Mouse (Mus musculus): ENCODE results near the gene Syce1. TPM values are rescaled to one million over a fixed set of nuclear protein-coding genes. Genes with fewer than 3 reads are reported as not detected.

The Syce1 gene
- total and polyA plus RNA-seq, 3 experiments: not detected

DNA sequence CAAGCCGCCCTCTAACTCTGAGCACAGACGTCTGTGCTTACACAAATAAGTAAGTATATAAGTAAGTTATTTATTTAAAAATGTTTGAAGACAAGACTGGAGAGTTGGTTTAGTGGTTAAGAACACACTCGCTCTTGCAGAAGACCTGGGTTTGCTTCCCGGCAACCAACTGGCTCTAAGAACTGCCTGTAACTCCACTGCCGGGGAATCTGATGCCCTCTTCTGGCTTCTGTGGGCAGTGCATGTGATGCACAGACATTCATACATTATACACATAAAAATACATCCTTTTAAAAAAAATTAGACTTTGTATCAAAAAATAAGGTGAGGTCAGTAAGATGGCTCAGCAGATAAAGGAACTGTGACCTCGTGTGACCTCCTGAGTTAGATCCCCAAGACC is 22.8 kb upstream of the Syce1 start:
- peak; percentile 64 for DNase-seq (ENCODE audit: low read depth, low spot score)
- no peak for TF ChIP-seq SIN3A (IDR thresholded peaks at IDR 0.05; ENCODE audit: low read length)
- no peak for TF ChIP-seq TCF12 (IDR thresholded peaks at IDR 0.05; ENCODE audit: low read depth, low read length)
- TF ChIP-seq CTCF (IDR thresholded peaks at IDR 0.05 in 2 of 3, conservative IDR thresholded peaks at IDR 0.05 in 1 of 3; ENCODE audit: control insufficient read depth in 1 of 3, insufficient read depth in 1 of 3, low read depth in 2 of 3, low read length in 3 of 3, poor library complexity in 1 of 3, severe bottlenecking in 1 of 3): peak; percentile 66 to 70 (median 67)
- TF ChIP-seq RAD21 (IDR thresholded peaks at IDR 0.05; ENCODE audit: low read depth, low read length): peak; percentile 53
- no peak for TF ChIP-seq USF1 (IDR thresholded peaks at IDR 0.05; ENCODE audit: low read depth, low read length)
- no peak for TF ChIP-seq JUND (IDR thresholded peaks at IDR 0.05; ENCODE audit: low read depth, low read length)
- TF ChIP-seq ZC3H11A (IDR thresholded peaks at IDR 0.05; ENCODE audit: low read depth, low read length): peak; percentile 44
- TF ChIP-seq MYB (IDR thresholded peaks at IDR 0.05; ENCODE audit: low read depth, low read length): no peak
- no peak for TF ChIP-seq HCFC1 (IDR thresholded peaks at IDR 0.05; ENCODE audit: low read depth, low read length)
- no peak for TF ChIP-seq NELFE (IDR thresholded peaks at IDR 0.05; ENCODE audit: low read depth, low read length)
- TF ChIP-seq SMC3 (IDR thresholded peaks at IDR 0.05; ENCODE audit: low read depth, low read length): peak; percentile 77
- TF ChIP-seq ZMIZ1 (IDR thresholded peaks at IDR 0.05; ENCODE audit: low read depth, low read length): no peak
- TF ChIP-seq MXI1 (IDR thresholded peaks at IDR 0.05; ENCODE audit: low read depth, low read length): no peak
- no peaks in the 10 kb centered on the region for H3K79me2 ChIP-seq (ENCODE audit: control insufficient read depth, insufficient read depth, low read length, poor library complexity)
- no peaks in the 10 kb centered on the region for H3K9me3 ChIP-seq (replicated peaks; ENCODE audit: insufficient read depth, low read length)
- H3K4me1 ChIP-seq (ENCODE audit: control insufficient read depth in 1 of 2, insufficient read depth in 2 of 2, low read length in 2 of 2): no peaks in the 10 kb centered on the region
- H3K27me3 ChIP-seq (ENCODE audit: control insufficient read depth in 1 of 2, insufficient read depth in 2 of 2, low read length in 2 of 2): peaks cover 0 to 8% of the 10 kb centered on the region in 2 experiments; a peak in 3 of 4 replicates
- H3K36me3 ChIP-seq (ENCODE audit: control insufficient read depth in 1 of 2, insufficient read depth in 2 of 2, low read length in 2 of 2): no peaks in the 10 kb centered on the region
- H3K4me3 ChIP-seq (ENCODE audit: control insufficient read depth in 1 of 2, insufficient read depth in 1 of 2, low read depth in 2 of 2, low read length in 2 of 2): no peak overlapping the region
- H3K9ac ChIP-seq (ENCODE audit: control insufficient read depth, low read depth, low read length, poor library complexity, severe bottlenecking): no peak overlapping the region
- H3K27ac ChIP-seq (ENCODE audit: control insufficient read depth, low read depth, low read length): no peak overlapping the region

DNA sequence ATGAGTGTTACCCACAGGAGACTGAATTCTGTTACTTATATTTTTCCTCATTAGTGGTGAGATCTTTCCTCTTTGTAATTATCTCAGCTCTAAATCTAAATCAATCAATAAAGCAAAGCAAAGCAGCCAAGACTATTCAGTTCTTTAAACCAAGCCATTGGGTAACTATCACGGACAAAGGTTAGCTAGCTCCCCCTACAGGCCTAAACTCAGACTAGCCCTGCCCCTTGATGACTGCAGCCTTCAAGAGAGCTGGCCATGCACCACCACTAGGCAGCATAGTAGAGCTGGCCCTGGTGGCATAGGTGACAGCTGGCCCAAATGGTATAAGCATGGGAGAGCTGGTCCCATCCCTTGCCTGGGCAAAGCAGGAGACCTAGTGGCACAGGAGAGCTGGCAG is 18.1 kb upstream of the Syce1 start:
- peak; percentile 44 for TF ChIP-seq ZC3H11A (IDR thresholded peaks at IDR 0.05; ENCODE audit: low read depth, low read length)
- peak; percentile 70 to 90 (median 75) for TF ChIP-seq CTCF (IDR thresholded peaks at IDR 0.05 in 2 of 3, conservative IDR thresholded peaks at IDR 0.05 in 1 of 3; ENCODE audit: control insufficient read depth in 1 of 3, insufficient read depth in 1 of 3, low read depth in 2 of 3, low read length in 3 of 3, poor library complexity in 1 of 3, severe bottlenecking in 1 of 3)
- peak; percentile 73 for TF ChIP-seq SMC3 (IDR thresholded peaks at IDR 0.05; ENCODE audit: low read depth, low read length)
- no peak for TF ChIP-seq GATA1 (IDR thresholded peaks at IDR 0.05; ENCODE audit: low read depth, low read length)
- no peak for TF ChIP-seq ZMIZ1 (IDR thresholded peaks at IDR 0.05; ENCODE audit: low read depth, low read length)
- TF ChIP-seq MAX (IDR thresholded peaks at IDR 0.05; ENCODE audit: low read length): no peak
- peak; percentile 70 for TF ChIP-seq RAD21 (IDR thresholded peaks at IDR 0.05; ENCODE audit: low read depth, low read length)
- no peak for TF ChIP-seq POLR2A (IDR thresholded peaks at IDR 0.05; ENCODE audit: control insufficient read depth in 1 of 2, insufficient read depth in 1 of 2, low read depth in 1 of 2, low read length in 2 of 2, poor library complexity in 1 of 2)
- TF ChIP-seq MEF2A (IDR thresholded peaks at IDR 0.05; ENCODE audit: extremely low read depth, insufficient replicate concordance, low read depth, low read length, poor library complexity, severe bottlenecking): no peak
- no peaks in the 10 kb centered on the region for H3K36me3 ChIP-seq (ENCODE audit: control insufficient read depth in 1 of 2, insufficient read depth in 2 of 2, low read length in 2 of 2)
- no peak overlapping the region for H3K4me3 ChIP-seq (ENCODE audit: control insufficient read depth in 1 of 2, insufficient read depth in 1 of 2, low read depth in 2 of 2, low read length in 2 of 2)
- H3K4me1 ChIP-seq (ENCODE audit: control insufficient read depth in 1 of 2, insufficient read depth in 2 of 2, low read length in 2 of 2): no peaks in the 10 kb centered on the region
- no peaks in the 10 kb centered on the region; a peak in 2 of 4 replicates for H3K27me3 ChIP-seq (ENCODE audit: control insufficient read depth in 1 of 2, insufficient read depth in 2 of 2, low read length in 2 of 2)
- no peaks in the 10 kb centered on the region for H3K79me2 ChIP-seq (ENCODE audit: control insufficient read depth, insufficient read depth, low read length, poor library complexity)
- peak; percentile 69 for DNase-seq (ENCODE audit: low read depth, low spot score)
- H3K9ac ChIP-seq (ENCODE audit: control insufficient read depth, low read depth, low read length, poor library complexity, severe bottlenecking): no peak overlapping the region
- no peaks in the 10 kb centered on the region for H3K9me3 ChIP-seq (replicated peaks; ENCODE audit: insufficient read depth, low read length)
- H3K27ac ChIP-seq (ENCODE audit: control insufficient read depth, low read depth, low read length): no peak overlapping the region

Measured in MEL (cell line).